Mouse (Mus musculus): Measurements from ENCODE around the gene Cadm1. TPM values are rescaled to one million over a fixed set of nuclear protein-coding genes. Genes with fewer than 3 reads are reported as not detected.

The Cadm1 gene
- polyA plus RNA-seq, 1 experiment from 2014 or later: 155 TPM

DNA sequence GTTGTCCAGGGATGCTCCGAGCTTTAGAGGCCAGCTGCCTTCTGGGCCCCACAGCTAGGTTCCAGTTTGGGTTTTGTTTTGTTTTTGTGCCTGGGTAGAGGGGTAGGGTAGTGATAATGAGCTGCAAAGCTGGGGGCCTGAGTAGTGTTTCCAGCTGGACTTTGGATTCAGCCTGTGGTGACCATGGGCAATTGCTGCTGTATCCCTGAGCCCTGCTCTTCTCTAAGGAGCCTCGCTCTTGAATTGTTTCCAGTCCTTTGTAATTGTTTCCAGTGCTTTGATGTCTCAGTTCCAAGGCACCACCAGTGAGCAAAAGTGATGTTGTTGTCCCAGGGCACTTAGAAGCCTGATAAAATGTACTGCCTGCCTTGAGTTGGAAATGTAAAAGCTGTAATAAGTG lies 331.8 kb downstream of the Cadm1 start:
- 0 out of 2 replicates have a peak, but pooled peaks cover 4% of the 10 kb centered on the region for H3K27me3 ChIP-seq
- peaks cover 44% of the 10 kb centered on the region for H3K4me1 ChIP-seq (replicated peaks)
- H3K4me3 ChIP-seq: no peak overlapping the region
- no peaks in the 10 kb centered on the region for H3K9me3 ChIP-seq
- no peak overlapping the region for H3K9ac ChIP-seq
- H3K36me3 ChIP-seq: no peaks in the 10 kb centered on the region
- H3K4me2 ChIP-seq: no peak overlapping the region
- no peak for ATAC-seq (ENCODE audit: low read depth)
- no peak overlapping the region for H3K27ac ChIP-seq (replicated peaks)
- 36% methylated on average over 2 of the region's 2 CpGs for WGBS

GRCm38 (mm10) chr9:47866001-47866400 lies 336.0 kb downstream of the Cadm1 start:
- Histone ChIP-seq H3K27ac (replicated peaks) (0 out of 2 replicates have a peak overlapping the region, but pooled peaks have one; percentile 10), H3K27me3 (no peaks in the 10 kb centered on the region), H3K9ac (no peak overlapping the region), H3K4me3 (no peak overlapping the region), H3K4me1 (replicated peaks) (peaks cover 21% of the 10 kb centered on the region), H3K36me3 (no peaks in the 10 kb centered on the region), H3K9me3 (no peaks in the 10 kb centered on the region), H3K4me2 (no peak overlapping the region)
- no peak for ATAC-seq (ENCODE audit: low read depth)
- 15% methylated on average over 1 of the region's 1 CpGs for WGBS

DNA sequence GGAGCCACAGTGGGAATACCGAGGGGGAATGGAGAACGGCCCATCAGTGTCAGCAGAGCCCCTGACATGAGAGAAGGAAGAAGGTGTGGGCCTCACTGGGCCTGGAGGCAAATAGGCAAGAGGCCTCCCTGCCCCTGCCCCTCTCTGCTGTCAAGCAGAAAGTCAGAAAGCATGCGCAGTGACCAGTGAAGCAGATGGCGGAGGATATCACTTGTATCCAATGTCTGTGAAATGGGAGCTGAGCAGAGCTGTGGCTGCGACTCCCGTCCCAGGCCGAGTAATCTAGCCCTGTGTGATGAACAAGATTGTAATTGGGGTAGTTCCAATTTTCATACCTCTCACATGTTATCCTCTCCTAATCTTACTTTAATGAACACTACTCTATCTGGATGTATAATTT lies 337.5 kb downstream of the Cadm1 start:
- 78% methylated on average over 7 of the region's 7 CpGs for WGBS
- Histone ChIP-seq H3K9ac (no peak overlapping the region), H3K4me1 (replicated peaks) (peaks cover 21% of the 10 kb centered on the region), H3K27ac (replicated peaks) (no peak overlapping the region), H3K9me3 (no peaks in the 10 kb centered on the region), H3K36me3 (no peaks in the 10 kb centered on the region), H3K27me3 (no peaks in the 10 kb centered on the region), H3K4me3 (no peak overlapping the region), H3K4me2 (no peak overlapping the region)
- no peak for ATAC-seq (ENCODE audit: low read depth)

DNA sequence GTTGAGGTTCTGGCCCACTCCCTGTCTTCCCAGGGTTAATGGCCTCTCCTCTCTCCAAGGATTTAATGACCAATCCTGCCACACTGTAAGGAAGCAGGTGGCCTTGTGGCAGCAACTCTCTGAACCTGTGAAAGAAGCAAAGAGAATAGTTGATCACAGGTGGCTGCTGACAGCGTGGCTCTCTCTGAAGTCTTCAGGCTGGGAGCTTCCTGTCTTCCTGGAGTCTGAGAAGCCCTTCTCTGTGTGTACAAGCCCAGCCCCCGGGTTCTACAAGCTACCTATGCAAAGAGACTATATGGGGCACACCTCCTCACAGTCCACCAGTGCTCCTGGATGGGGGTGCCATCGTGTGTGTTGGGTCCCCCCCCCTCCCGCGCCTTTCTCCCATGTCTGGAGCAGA lies 339.7 kb downstream of the Cadm1 start:
- Histone ChIP-seq H3K27me3 (no peaks in the 10 kb centered on the region), H3K36me3 (no peaks in the 10 kb centered on the region), H3K4me3 (no peak overlapping the region), H3K27ac (replicated peaks) (no peak overlapping the region), H3K9ac (no peak overlapping the region), H3K4me1 (replicated peaks) (peaks cover 18% of the 10 kb centered on the region), H3K4me2 (no peak overlapping the region), H3K9me3 (no peaks in the 10 kb centered on the region)
- 84% methylated on average over 5 of the region's 5 CpGs for whole genome bisulfite sequencing
- no peak for ATAC-seq (ENCODE audit: low read depth)

- Histone ChIP-seq H3K36me3 (no peaks in the 10 kb centered on the region), H3K4me1 (replicated peaks) (peaks cover 20% of the 10 kb centered on the region), H3K9me3 (no peaks in the 10 kb centered on the region), H3K27ac (replicated peaks) (peak overlapping the region; percentile 23), H3K9ac (no peak overlapping the region), H3K27me3 (no peaks in the 10 kb centered on the region), H3K4me3 (no peak overlapping the region), H3K4me2 (no peak overlapping the region)
- WGBS: 50% methylated on average over 10 of the region's 10 CpGs
- no peak for ATAC-seq (ENCODE audit: low read depth)
Observed at GRCm38 (mm10) chr9:47876557-47877206, 346.7 kb downstream of the Cadm1 start.

DNA sequence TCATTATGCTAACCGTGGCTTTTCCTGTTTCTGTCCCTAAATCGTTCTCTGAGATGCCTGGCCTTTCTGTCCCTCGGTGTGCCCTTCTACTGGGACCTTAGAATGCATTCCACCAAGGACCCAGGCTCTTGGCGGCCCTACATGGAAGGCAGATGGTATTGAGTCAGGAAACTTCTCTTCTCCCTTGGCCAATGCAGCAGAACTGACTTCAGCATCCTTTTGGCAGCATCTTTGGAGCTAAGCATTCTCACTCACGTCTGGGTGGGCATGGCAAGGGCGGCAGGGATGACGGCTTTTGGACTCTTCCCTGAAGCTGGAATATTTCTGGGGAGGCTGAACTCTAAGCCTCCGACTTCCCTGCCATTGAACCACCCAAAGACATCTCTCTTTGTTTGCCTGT lies 350.2 kb downstream of the Cadm1 start:
- Histone ChIP-seq H3K9ac (no peak overlapping the region), H3K27me3 (peaks cover 5% of the 10 kb centered on the region), H3K4me3 (no peak overlapping the region), H3K27ac (replicated peaks) (no peak overlapping the region), H3K9me3 (no peaks in the 10 kb centered on the region), H3K36me3 (no peaks in the 10 kb centered on the region), H3K4me2 (no peak overlapping the region), H3K4me1 (replicated peaks) (peaks cover 20% of the 10 kb centered on the region)
- WGBS: 83% methylated on average over 8 of the region's 8 CpGs
- ATAC-seq (ENCODE audit: low read depth): no peak

DNA sequence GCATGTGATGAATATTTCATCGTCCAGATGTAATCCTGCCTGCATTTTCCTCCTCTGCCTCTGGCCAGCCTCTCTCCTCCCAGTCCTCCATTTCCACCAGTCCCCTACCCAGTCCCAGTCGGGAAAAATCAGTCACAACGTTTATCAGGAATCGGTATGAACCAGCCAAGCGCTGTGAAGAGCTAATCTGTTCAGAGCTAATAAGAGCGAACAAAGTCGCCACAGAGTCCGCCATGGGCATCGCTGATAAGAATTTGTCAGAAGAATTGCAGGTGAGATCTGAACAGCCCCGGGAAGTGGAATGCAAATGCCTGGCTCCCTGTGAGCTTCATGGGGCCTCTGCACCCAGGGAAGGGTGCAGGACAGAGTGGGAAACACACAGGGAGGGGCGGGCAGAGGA lies 352.4 kb downstream of the Cadm1 start:
- Histone ChIP-seq H3K27ac (replicated peaks) (no peak overlapping the region), H3K4me1 (replicated peaks) (peaks cover 7% of the 10 kb centered on the region), H3K9me3 (no peaks in the 10 kb centered on the region), H3K27me3 (peaks cover 5% of the 10 kb centered on the region), H3K4me3 (no peak overlapping the region), H3K4me2 (no peak overlapping the region), H3K9ac (no peak overlapping the region), H3K36me3 (no peaks in the 10 kb centered on the region)
- 73% methylated on average over 11 of the region's 11 CpGs for WGBS
- ATAC-seq (ENCODE audit: low read depth): no peak

DNA sequence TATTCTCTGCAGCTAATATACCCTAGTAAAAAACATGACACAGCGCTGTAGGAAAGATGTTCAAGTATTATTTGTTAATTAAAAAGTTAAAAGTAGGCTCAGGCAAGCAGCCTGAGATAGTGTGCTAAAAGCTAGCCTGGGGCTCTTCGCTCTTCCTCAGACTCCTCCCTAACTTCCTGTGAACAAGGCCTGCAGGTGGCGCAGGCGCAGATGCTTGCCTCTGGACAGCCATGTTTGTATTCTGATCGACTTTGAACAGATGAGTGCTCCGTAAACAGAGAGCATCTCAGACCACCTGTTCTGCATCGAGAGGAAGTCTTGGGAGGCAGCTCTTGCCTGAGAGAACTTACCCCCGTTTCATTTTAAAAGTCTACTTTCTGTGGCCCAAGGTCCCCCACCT lies 361.7 kb downstream of the Cadm1 start:
- 85% methylated on average over 8 of the region's 8 CpGs for WGBS

GRCm38 (mm10) chr9:47892995-47893394 lies 363.0 kb downstream of the Cadm1 start:
- no peak overlapping the region for H3K27ac ChIP-seq (replicated peaks)
- ATAC-seq (ENCODE audit: low read depth): no peak
- H3K36me3 ChIP-seq: no peaks in the 10 kb centered on the region
- no peak overlapping the region for H3K4me2 ChIP-seq
- no peak overlapping the region for H3K9ac ChIP-seq
- H3K9me3 ChIP-seq: no peaks in the 10 kb centered on the region
- H3K4me3 ChIP-seq: no peak overlapping the region
- 91% methylated on average over 6 of the region's 6 CpGs for WGBS
- peaks cover 22% of the 10 kb centered on the region for H3K27me3 ChIP-seq
- H3K4me1 ChIP-seq (replicated peaks): peaks cover 21% of the 10 kb centered on the region

More for the DNA sequence above, 361.7 kb downstream of the Cadm1 start:
- no peaks in the 10 kb centered on the region for H3K9me3 ChIP-seq
- H3K36me3 ChIP-seq: no peaks in the 10 kb centered on the region
- H3K27me3 ChIP-seq: peaks cover 10% of the 10 kb centered on the region
- peaks cover 21% of the 10 kb centered on the region for H3K4me1 ChIP-seq (replicated peaks)
- H3K27ac ChIP-seq (replicated peaks): no peak overlapping the region
- ATAC-seq (ENCODE audit: low read depth): no peak
- no peak overlapping the region for H3K4me2 ChIP-seq
- H3K4me3 ChIP-seq: no peak overlapping the region
- H3K9ac ChIP-seq: no peak overlapping the region

- WGBS: 19% methylated on average over 5 of the region's 5 CpGs
- peaks cover 30% of the 10 kb centered on the region for H3K27me3 ChIP-seq
- ATAC-seq (ENCODE audit: low read depth): no peak
- H3K27ac ChIP-seq (replicated peaks): no peak overlapping the region; the same call in 1 of the 2 replicates
- no peaks in the 10 kb centered on the region for H3K9me3 ChIP-seq
- H3K4me2 ChIP-seq: no peak overlapping the region
- H3K4me1 ChIP-seq (replicated peaks): peaks cover 21% of the 10 kb centered on the region
- no peak overlapping the region for H3K4me3 ChIP-seq
- no peak overlapping the region for H3K9ac ChIP-seq
- no peaks in the 10 kb centered on the region for H3K36me3 ChIP-seq
Observed at GRCm38 (mm10) chr9:47894096-47894495, 364.1 kb downstream of the Cadm1 start.

DNA sequence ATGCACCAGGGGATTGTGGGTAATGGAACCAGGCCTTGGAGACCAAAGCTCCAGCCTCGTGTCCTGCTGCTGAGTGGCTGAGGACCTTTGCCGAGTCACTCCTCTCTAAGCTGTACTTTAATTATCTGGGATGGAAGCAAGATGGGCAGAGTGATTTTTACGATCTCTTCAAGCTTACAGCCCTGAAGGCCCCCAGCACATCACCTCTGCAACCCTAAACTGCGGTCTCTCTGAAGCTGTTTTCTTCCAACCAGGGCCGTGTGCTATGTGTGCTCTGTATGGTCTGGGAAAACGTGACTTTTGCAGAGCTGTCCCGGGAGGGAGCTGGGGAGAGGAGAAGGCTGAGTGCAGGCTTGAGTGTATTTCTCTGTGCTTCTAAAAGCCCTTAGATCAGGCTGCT lies 364.7 kb downstream of the Cadm1 start:
- H3K9ac ChIP-seq: no peak overlapping the region
- no peak overlapping the region for H3K27ac ChIP-seq (replicated peaks)
- H3K4me1 ChIP-seq (replicated peaks): peaks cover 21% of the 10 kb centered on the region
- no peak overlapping the region for H3K4me2 ChIP-seq
- no peaks in the 10 kb centered on the region for H3K9me3 ChIP-seq
- H3K4me3 ChIP-seq: no peak overlapping the region
- ATAC-seq (ENCODE audit: low read depth): 0 out of 2 replicates have a peak, but pooled peaks have one; percentile 43
- peaks cover 35% of the 10 kb centered on the region for H3K27me3 ChIP-seq
- WGBS: 8% methylated on average over 7 of the region's 7 CpGs
- no peaks in the 10 kb centered on the region for H3K36me3 ChIP-seq

GRCm38 (mm10) chr9:47895121-47895520 lies 365.1 kb downstream of the Cadm1 start:
- H3K4me1 ChIP-seq (replicated peaks): peaks cover 22% of the 10 kb centered on the region
- H3K27ac ChIP-seq (replicated peaks): no peak overlapping the region
- WGBS: 4% methylated on average over 9 of the region's 9 CpGs
- no peak for ATAC-seq (ENCODE audit: low read depth)
- H3K4me3 ChIP-seq: no peak overlapping the region
- H3K9ac ChIP-seq: no peak overlapping the region
- no peaks in the 10 kb centered on the region for H3K36me3 ChIP-seq
- H3K4me2 ChIP-seq: no peak overlapping the region
- H3K27me3 ChIP-seq: peaks cover 38% of the 10 kb centered on the region
- no peaks in the 10 kb centered on the region for H3K9me3 ChIP-seq

- peaks cover 38% of the 10 kb centered on the region for H3K4me1 ChIP-seq (replicated peaks)
- peaks cover 68% of the 10 kb centered on the region for H3K27me3 ChIP-seq
- ATAC-seq (ENCODE audit: low read depth): peak; percentile 79
- H3K4me2 ChIP-seq: 0 out of 2 replicates have a peak overlapping the region, but pooled peaks have one; percentile 3
- peak overlapping the region; percentile 61 for H3K27ac ChIP-seq (replicated peaks)
- H3K4me3 ChIP-seq: no peak overlapping the region
- 38% methylated on average over 10 of the region's 10 CpGs for WGBS
- no peaks in the 10 kb centered on the region for H3K9me3 ChIP-seq
- no peaks in the 10 kb centered on the region for H3K36me3 ChIP-seq
- no peak overlapping the region for H3K9ac ChIP-seq
Observed at GRCm38 (mm10) chr9:47900734-47901133, 370.8 kb downstream of the Cadm1 start.
